Mouse (Mus musculus): ENCODE measurements around the gene Vps4b.
"Not testable (repeated sequence)": the region's sequence is repeated elsewhere in the genome, so short reads cannot be mapped to it uniquely, and the experiment has no call there.

Gene Vps4b

GRCm38 (mm10) chr1:106750656-106751055 lies 45.9 kb downstream of the Vps4b start:
- no peak for DNase-seq

GRCm38 (mm10) chr1:106748555-106749315 lies 47.8 kb downstream of the Vps4b start:
- no peak for DNase-seq

GRCm38 (mm10) chr1:106742980-106743379 lies 53.5 kb downstream of the Vps4b start:
- DNase-seq, result no peak

GRCm38 (mm10) chr1:106740735-106741134 lies 55.8 kb downstream of the Vps4b start:
- no peak for DNase-seq

GRCm38 (mm10) chr1:106739810-106740209 lies 56.7 kb downstream of the Vps4b start:
- no peak for DNase-seq

GRCm38 (mm10) chr1:106738092-106738491 lies 58.4 kb downstream of the Vps4b start:
- no peak for DNase-seq

GRCm38 (mm10) chr1:106736211-106736610 lies 60.3 kb downstream of the Vps4b start:
- DNase-seq, result no peak

- DNase-seq, result peak; percentile 48
These were observed 60.9 kb downstream of the Vps4b start for GRCm38 (mm10) chr1:106735586-106735985.

- DNase-seq, result no peak
These were observed 74.5 kb downstream of the Vps4b start for GRCm38 (mm10) chr1:106722061-106722460.

- not testable (repeated sequence) for DNase-seq
These were observed 78.8 kb downstream of the Vps4b start for GRCm38 (mm10) chr1:106717736-106718135.

- peak; percentile 83 for DNase-seq
These were observed 79.4 kb downstream of the Vps4b start for GRCm38 (mm10) chr1:106717071-106717601.

- DNase-seq, result no peak
These were observed 80.4 kb downstream of the Vps4b start for GRCm38 (mm10) chr1:106716141-106716540.

- DNase-seq, result no peak
These were observed 81.1 kb downstream of the Vps4b start for GRCm38 (mm10) chr1:106715111-106716083.

GRCm38 (mm10) chr1:106714530-106714981 lies 82.0 kb downstream of the Vps4b start:
- DNase-seq, result no peak

All from kidney, adult 9 months (tissue).